Comparison of ENCODE assay signal across 23 mouse cellular contexts in the genomic region with DNA sequence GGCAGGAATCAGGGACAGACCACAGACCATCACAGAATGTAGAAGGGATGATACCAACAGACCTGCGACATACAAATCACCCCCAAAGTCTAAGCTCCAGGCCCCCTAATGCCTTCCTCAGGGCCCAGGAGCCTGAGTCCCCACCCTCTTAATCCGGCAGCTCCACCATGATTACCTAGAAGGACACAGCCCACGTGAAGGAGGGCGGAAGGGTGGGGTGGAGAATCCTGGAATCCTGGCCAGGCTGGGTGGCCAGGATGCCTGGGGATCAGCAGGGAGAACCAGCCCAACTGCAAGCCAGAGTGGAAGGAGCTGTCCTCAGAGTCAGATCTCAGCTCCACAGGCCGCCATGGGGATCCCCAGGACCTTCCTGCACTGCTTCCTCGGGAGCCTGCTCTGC. TPM values are rescaled to one million over a fixed set of nuclear protein-coding genes. Genes with fewer than 3 reads are reported as not detected.
"Had no signal": no experiment of that assay in that cellular context is flagged by ENCODE, and none has a peak within 500 bp of the region (broad histone marks: within the 10 kb centered on the region; RNA-seq: fewer than 3 reads in every experiment).

A gene (plus strand): TSS at position 301 of the 400 bp plus-strand sequence.

- H3K36me3 ChIP-seq: kidney, embryonic 15.5 days; limb, embryonic 12.5 days; liver, embryonic 12.5 days; liver, embryonic 15.5 days; midbrain, embryonic 12.5 days; midbrain, embryonic 15.5 days; neural tube, embryonic 13.5 days had no signal

- H3K4me2 ChIP-seq: kidney, embryonic 15.5 days; limb, embryonic 12.5 days; liver, embryonic 12.5 days; liver, embryonic 15.5 days; lung, embryonic 14.5 days; midbrain, embryonic 12.5 days; midbrain, embryonic 15.5 days; neural tube, embryonic 13.5 days had no signal

- H3K27me3 ChIP-seq: midbrain, embryonic 15.5 days had no signal

- H3K27ac ChIP-seq: kidney, embryonic 15.5 days; left cerebral cortex, adult 2 months; limb, embryonic 12.5 days; liver, embryonic 12.5 days; liver, embryonic 15.5 days; macrophage; midbrain, embryonic 12.5 days; midbrain, embryonic 15.5 days; neural tube, embryonic 13.5 days had no signal

- H3K9ac ChIP-seq: kidney, embryonic 15.5 days; limb, embryonic 12.5 days; liver, embryonic 12.5 days; liver, embryonic 15.5 days; lung, embryonic 14.5 days; midbrain, embryonic 12.5 days; midbrain, embryonic 15.5 days; neural tube, embryonic 13.5 days had no signal

- DNase-seq: kidney, adult 11 months; kidney, adult 8-10 months; kidney, postnatal 10 days; kidney, postnatal 36 days; layer of hippocampus, postnatal 36 days; liver; lung, embryonic 14.5 days; thymus, postnatal 25 days had no signal

- ATAC-seq: liver, embryonic 12.5 days; lung, postnatal 0 days; midbrain, embryonic 15.5 days had no signal

- H3K4me1 ChIP-seq: kidney, embryonic 15.5 days; limb, embryonic 12.5 days; liver, embryonic 12.5 days; liver, embryonic 15.5 days; midbrain, embryonic 12.5 days; midbrain, embryonic 15.5 days; neural tube, embryonic 13.5 days had no signal

- H3K9me3 ChIP-seq: kidney, embryonic 15.5 days; limb, embryonic 12.5 days; liver, embryonic 12.5 days; liver, embryonic 15.5 days; midbrain, embryonic 12.5 days; midbrain, embryonic 15.5 days; neural tube, embryonic 13.5 days had no signal

- H3K4me3 ChIP-seq: kidney, embryonic 15.5 days; left cerebral cortex, adult 2 months; limb, embryonic 12.5 days; liver, embryonic 12.5 days; liver, embryonic 15.5 days; midbrain, embryonic 12.5 days; midbrain, embryonic 15.5 days; neural tube, embryonic 13.5 days had no signal

RNA-seq across cellular contexts. Expression of the gene that starts here (rescaled TPM):
- total RNA-seq: layer of hippocampus, adult 8-10 months; layer of hippocampus, postnatal 10 days; layer of hippocampus, postnatal 36 days; left cerebral cortex, adult 2 months; left cerebral cortex, postnatal 36 days; megakaryocyte, adult 5-6 weeks had no signal
- polyA plus RNA-seq: kidney, embryonic 15.5 days; limb, embryonic 12.5 days; liver, embryonic 12.5 days; liver, embryonic 15.5 days; lung, embryonic 14.5 days; lung, postnatal 0 days; macrophage; midbrain, embryonic 12.5 days; midbrain, embryonic 15.5 days; neural tube, embryonic 13.5 days; spleen, adult 2 months had no signal
